9 mouse cellular contexts compared by ENCODE assay signal in genomic region chr2:36102559-36102946, GRCm38 (mm10). TPM values are rescaled to one million over a fixed set of nuclear protein-coding genes. Genes with fewer than 3 reads are reported as not detected.
DNase-seq lines count a peak whose midpoint lies in the region; ATAC-seq and TF ChIP-seq lines count a peak whose summit lies in the region.
"Had no signal": no experiment of that assay in that cellular context is flagged by ENCODE, and none has a peak within 500 bp of the region (broad histone marks: within the 10 kb centered on the region; RNA-seq: fewer than 3 reads in every experiment).

No protein-coding gene starts in this region.

- no peak for TF ChIP-seq POLR2A in lung, adult 2 months (IDR thresholded peaks at IDR 0.05; ENCODE audit: borderline replicate concordance, extremely low read depth, low read depth, low read length)
- TF ChIP-seq POLR2A in limb, embryonic 14.5 days (IDR thresholded peaks at IDR 0.05; ENCODE audit: borderline replicate concordance, extremely low read depth, insufficient read depth, insufficient read length), result no peak

- 27% methylated on average over 21 of the region's 21 CpGs for WGBS in lung, adult 2 months
- WGBS in forebrain, postnatal 0 days, result 2% methylated on average over 21 of the region's 21 CpGs
- WGBS in limb, embryonic 14.5 days, result under 1% methylated on average over 21 of the region's 21 CpGs
- WGBS in neural tube, embryonic 12.5 days, result under 1% methylated on average over 21 of the region's 21 CpGs

- no peaks in the 10 kb centered on the region for H3K9me3 ChIP-seq in forebrain, postnatal 0 days (ENCODE audit: low read length)
- H3K9me3 ChIP-seq in limb, embryonic 14.5 days (ENCODE audit: control insufficient read depth, low read length), result no peaks in the 10 kb centered on the region
- H3K9me3 ChIP-seq in neural tube, embryonic 12.5 days, result no peaks in the 10 kb centered on the region

- peak overlapping the region; percentile 55 for H3K4me2 ChIP-seq in forebrain, postnatal 0 days (ENCODE audit: low read depth)
- peak overlapping the region; percentile 36 for H3K4me2 ChIP-seq in limb, embryonic 14.5 days (replicated peaks; ENCODE audit: low read depth, low read length, severe bottlenecking)
- 0 out of 2 replicates have a peak overlapping the region, but pooled peaks have one; percentile 59 for H3K4me2 ChIP-seq in neural tube, embryonic 12.5 days (replicated peaks)

- no peak for TF ChIP-seq CTCF in lung, adult 2 months (IDR thresholded peaks at IDR 0.05; ENCODE audit: insufficient read depth, low read length)
- TF ChIP-seq CTCF in forebrain, postnatal 0 days (IDR thresholded peaks at IDR 0.05; ENCODE audit: low read depth), result no peak

- H3K4me3 ChIP-seq in lung, adult 2 months (replicated peaks; ENCODE audit: extremely low read depth, low read depth, low read length), result no peak overlapping the region
- peak overlapping the region; percentile 41 for H3K4me3 ChIP-seq in forebrain, postnatal 0 days (ENCODE audit: low read depth, low read length)
- peak overlapping the region; percentile 45 for H3K4me3 ChIP-seq in limb, embryonic 14.5 days (replicated peaks; ENCODE audit: low read length)
- no peak overlapping the region for H3K4me3 ChIP-seq in neural tube, embryonic 12.5 days

- ATAC-seq in forebrain, postnatal 0 days, result 0 out of 2 replicates have a peak, but pooled peaks have one; percentile 7
- no peak; the same call in 1 of the 2 replicates for ATAC-seq in limb, embryonic 14.5 days (ENCODE audit: low FRiP score, low read depth)
- no peak for ATAC-seq in neural tube, embryonic 12.5 days (ENCODE audit: low FRiP score, low read depth)

- H3K36me3 ChIP-seq in forebrain, postnatal 0 days (ENCODE audit: insufficient read depth), result no peaks in the 10 kb centered on the region
- no peaks in the 10 kb centered on the region for H3K36me3 ChIP-seq in limb, embryonic 14.5 days (ENCODE audit: control insufficient read depth, insufficient read depth, low read length)
- H3K36me3 ChIP-seq in neural tube, embryonic 12.5 days, result no peaks in the 10 kb centered on the region

- H3K27ac ChIP-seq in forebrain, postnatal 0 days (ENCODE audit: low read depth, low read length), result peak overlapping the region; percentile 74; the same call in 1 of the 2 replicates
- H3K27ac ChIP-seq in limb, embryonic 14.5 days (replicated peaks; ENCODE audit: low read depth, low read length), result no peak overlapping the region
- no peak overlapping the region for H3K27ac ChIP-seq in neural tube, embryonic 12.5 days
- H3K27ac ChIP-seq: liver, embryonic 14.5 days had no signal

- H3K9ac ChIP-seq in forebrain, postnatal 0 days, result peak overlapping the region; percentile 40
- H3K9ac ChIP-seq in limb, embryonic 14.5 days (ENCODE audit: low read depth, low read length, severe bottlenecking), result 0 out of 2 replicates have a peak overlapping the region, but pooled peaks have one; percentile 4
- H3K9ac ChIP-seq in neural tube, embryonic 12.5 days, result no peak overlapping the region
- H3K9ac ChIP-seq: liver, embryonic 14.5 days had no signal

- peaks cover 5% of the 10 kb centered on the region; the same call in 1 of the 2 replicates for H3K4me1 ChIP-seq in lung, adult 2 months (ENCODE audit: control insufficient read depth, insufficient read depth, low read length)
- peaks cover 3% of the 10 kb centered on the region; the same call in 1 of the 2 replicates for H3K4me1 ChIP-seq in forebrain, postnatal 0 days (ENCODE audit: insufficient read depth)
- H3K4me1 ChIP-seq in limb, embryonic 14.5 days (ENCODE audit: control insufficient read depth, insufficient read depth, low read length), result peaks cover 30% of the 10 kb centered on the region
- peaks cover 37% of the 10 kb centered on the region for H3K4me1 ChIP-seq in neural tube, embryonic 12.5 days

- peaks cover 81% of the 10 kb centered on the region for H3K27me3 ChIP-seq in forebrain, postnatal 0 days (ENCODE audit: insufficient read depth, low read length)
- peaks cover 100% of the 10 kb centered on the region for H3K27me3 ChIP-seq in limb, embryonic 14.5 days (ENCODE audit: control insufficient read depth, insufficient read depth, low read length)
- peaks cover 99% of the 10 kb centered on the region for H3K27me3 ChIP-seq in neural tube, embryonic 12.5 days (replicated peaks)

- DNase-seq in lung, adult 2 months, result peak; percentile 13
- no peak for DNase-seq in lung, adult 18-20 months
- DNase-seq in forebrain, postnatal 0 days, result peak; percentile 42
- DNase-seq in limb, embryonic 14.5 days (ENCODE audit: low spot score), result no peak
- no peak for DNase-seq in urinary bladder, adult 18-20 months (ENCODE audit: low spot score in 2 of 2)
- no peak for DNase-seq in gastrocnemius, postnatal 25 days
- no peak for DNase-seq in thymus, postnatal 25 days

RNA-seq across cellular contexts. Expression of gene Lhx6, which starts 2.7 kb away (rescaled TPM):
- 1.8 and 3.6 TPM in 2 replicates for polyA plus RNA-seq in lung, adult 2 months (2012; rRNA removed)
- 55.9 and 83.5 TPM in 2 replicates for total RNA-seq in forebrain, postnatal 0 days (2014; rRNA removed)
- polyA plus RNA-seq in forebrain, postnatal 0 days (2015; fragmentation: Nextera tagmentation; extraction: Ambion mirVana), result 16.4 and 31.0 TPM in 2 replicates
- 2.0 and 2.2 TPM in 2 replicates for polyA plus RNA-seq in limb, embryonic 14.5 days (2012; rRNA removed)
- 1.2 and 1.3 TPM in 2 replicates for polyA plus RNA-seq in limb, embryonic 14.5 days (2014; fragmentation: Nextera tagmentation; extraction: Ambion mirVana)
- 1.2 and 1.4 TPM in 2 replicates for polyA plus RNA-seq in neural tube, embryonic 12.5 days (2016; fragmentation: Nextera tagmentation; extraction: Ambion mirVana)
- 1 to 10 TPM; 3.7 to 4.0 TPM for total RNA-seq in gastrocnemius, postnatal 25 days (2021)

RNA-seq across cellular contexts. Expression of gene Mrrf, which starts 33.6 kb away (rescaled TPM):
- 18.2 and 24.5 TPM in 2 replicates for polyA plus RNA-seq in lung, adult 2 months (2012; rRNA removed)
- total RNA-seq in forebrain, postnatal 0 days (2014; rRNA removed), result 14.0 and 17.0 TPM in 2 replicates
- 12.9 and 21.9 TPM in 2 replicates for polyA plus RNA-seq in forebrain, postnatal 0 days (2015; fragmentation: Nextera tagmentation; extraction: Ambion mirVana)
- polyA plus RNA-seq in limb, embryonic 14.5 days (2012; rRNA removed), result 21.1 and 31.0 TPM in 2 replicates
- polyA plus RNA-seq in limb, embryonic 14.5 days (2014; fragmentation: Nextera tagmentation; extraction: Ambion mirVana), result 30.4 and 33.0 TPM in 2 replicates
- 23.1 and 23.8 TPM in 2 replicates for polyA plus RNA-seq in neural tube, embryonic 12.5 days (2016; fragmentation: Nextera tagmentation; extraction: Ambion mirVana)
- 10 to 100 TPM; 13.7 to 14.8 TPM for total RNA-seq in gastrocnemius, postnatal 25 days (2021)

RNA-seq across cellular contexts. Expression of gene Rbm18, which starts 34.0 kb away (rescaled TPM):
- polyA plus RNA-seq in lung, adult 2 months (2012; rRNA removed), result 10.6 and 14.5 TPM in 2 replicates
- 54.6 and 61.4 TPM in 2 replicates for total RNA-seq in forebrain, postnatal 0 days (2014; rRNA removed)
- 86.4 and 98.7 TPM in 2 replicates for polyA plus RNA-seq in forebrain, postnatal 0 days (2015; fragmentation: Nextera tagmentation; extraction: Ambion mirVana)
- 41.8 and 46.7 TPM in 2 replicates for polyA plus RNA-seq in limb, embryonic 14.5 days (2012; rRNA removed)
- polyA plus RNA-seq in limb, embryonic 14.5 days (2014; fragmentation: Nextera tagmentation; extraction: Ambion mirVana), result 69.7 and 77.5 TPM in 2 replicates
- 127 and 128 TPM in 2 replicates for polyA plus RNA-seq in neural tube, embryonic 12.5 days (2016; fragmentation: Nextera tagmentation; extraction: Ambion mirVana)
- total RNA-seq in gastrocnemius, postnatal 25 days (2021), result 10 to 100 TPM; 27.2 to 29.2 TPM

RNA-seq across cellular contexts. Expression of gene Morn5, which starts 53.3 kb away (rescaled TPM):
- polyA plus RNA-seq in lung, adult 2 months (2012; rRNA removed), result 3.0 and 4.4 TPM in 2 replicates
- 1.0 and 2.2 TPM in 2 replicates for total RNA-seq in forebrain, postnatal 0 days (2014; rRNA removed)
- polyA plus RNA-seq in forebrain, postnatal 0 days (2015; fragmentation: Nextera tagmentation; extraction: Ambion mirVana), result 3.9 and 4.4 TPM in 2 replicates
- 0.19 and 0.46 TPM in 2 replicates for polyA plus RNA-seq in limb, embryonic 14.5 days (2012; rRNA removed)
- not detected in 2 replicates for polyA plus RNA-seq in limb, embryonic 14.5 days (2014; fragmentation: Nextera tagmentation; extraction: Ambion mirVana)
- 0.48 and 0.50 TPM in 2 replicates for polyA plus RNA-seq in neural tube, embryonic 12.5 days (2016; fragmentation: Nextera tagmentation; extraction: Ambion mirVana)
- total RNA-seq in gastrocnemius, postnatal 25 days (2021), result not detected
- polyA plus RNA-seq: liver, embryonic 14.5 days had no signal

RNA-seq across cellular contexts. Expression of gene Ndufa8, which starts 53.3 kb away (rescaled TPM):
- 52.3 and 56.0 TPM in 2 replicates for polyA plus RNA-seq in lung, adult 2 months (2012; rRNA removed)
- total RNA-seq in forebrain, postnatal 0 days (2014; rRNA removed), result 74.0 and 111 TPM in 2 replicates
- 333 and 372 TPM in 2 replicates for polyA plus RNA-seq in forebrain, postnatal 0 days (2015; fragmentation: Nextera tagmentation; extraction: Ambion mirVana)
- 83.0 and 103 TPM in 2 replicates for polyA plus RNA-seq in limb, embryonic 14.5 days (2012; rRNA removed)
- 218 and 221 TPM in 2 replicates for polyA plus RNA-seq in limb, embryonic 14.5 days (2014; fragmentation: Nextera tagmentation; extraction: Ambion mirVana)
- 202 and 212 TPM in 2 replicates for polyA plus RNA-seq in neural tube, embryonic 12.5 days (2016; fragmentation: Nextera tagmentation; extraction: Ambion mirVana)
- total RNA-seq in gastrocnemius, postnatal 25 days (2021), result 100 to 1,000 TPM; 390 to 396 TPM

Comparison
In these comparisons a context has a peak if more than half of its experiments do, and no peak if none do; other contexts are left out.
1. DNase-seq: peak in lung, adult 2 months (single experiment) and forebrain, postnatal 0 days (single experiment); none in lung, adult 18-20 months (0 of 2), limb, embryonic 14.5 days (single experiment), urinary bladder, adult 18-20 months (0 of 2), gastrocnemius, postnatal 25 days (single experiment) and thymus, postnatal 25 days (single experiment).
2. H3K4me3 ChIP-seq: peak in forebrain, postnatal 0 days (single experiment) and limb, embryonic 14.5 days (single experiment); none in lung, adult 2 months (single experiment) and neural tube, embryonic 12.5 days (single experiment).
3. Peak in every context shown above with its lines, with median percentiles within 50 percentile points of each other: H3K4me2 ChIP-seq.